Mouse (Mus musculus) CH12.LX (cell line): ENCODE data around the gene Wdr19.

Source experiments
- CTCF ChIP-seq, 2 experiments: IDR thresholded peaks in 1 of 2; conservative IDR thresholded peaks in 1 of 2; 2 replicates each; pipeline ENCODE4 v1.5.1; 2011 to 2012; ENCODE audit warnings: low read depth in 2 of 2, low read length in 2 of 2, improper control_type of control experiment in 1 of 2, inconsistent platforms in 1 of 2, mild to moderate bottlenecking in 1 of 2, moderate library complexity in 1 of 2
- ZC3H11A ChIP-seq: IDR thresholded peaks from 2 replicates; pipeline ENCODE4 v1.6.1; 2012; ENCODE audit warnings: low read depth, mild to moderate bottlenecking, inconsistent platforms, low read length, improper control_type of control experiment

DNA sequence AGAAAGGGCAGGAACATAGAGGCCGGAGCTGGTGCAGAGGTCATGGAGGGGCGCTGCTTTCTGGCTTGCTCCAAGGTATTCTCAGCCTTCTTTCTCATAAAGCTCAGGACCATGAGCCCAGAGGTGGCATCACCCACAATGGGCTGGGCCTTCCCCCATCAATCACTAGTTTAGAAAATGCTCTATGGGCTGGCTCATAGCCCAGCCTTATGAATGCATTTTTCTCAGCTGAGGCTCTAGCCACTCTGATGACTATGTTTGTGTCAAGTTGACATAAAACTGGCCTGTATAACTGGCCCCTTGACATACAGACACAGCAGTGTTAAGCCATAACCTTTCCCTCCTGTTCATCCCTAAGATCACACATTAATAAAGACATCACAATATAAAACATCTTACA is 5.2 kb downstream of the Wdr19 start:
- no peak for TF ChIP-seq CTCF (conservative IDR thresholded peaks at IDR 0.05 in 1 of 2, IDR thresholded peaks at IDR 0.05 in 1 of 2; ENCODE audit: low read depth in 2 of 2, low read length in 2 of 2)
- no peak for TF ChIP-seq ZC3H11A
